Mouse (Mus musculus): ENCODE results near the gene Hoxa11.
A peak's percentile ranks its signal among the peaks of the same experiment; 100 is the strongest.

Gene Hoxa11

GRCm38 (mm10) chr6:52265306-52265912 is 19.8 kb upstream of the Hoxa11 start:
- no peak for DNase-seq

- DNase-seq = no peak
Observed at GRCm38 (mm10) chr6:52264106-52264790, 18.6 kb upstream of the Hoxa11 start.

- DNase-seq = no peak
Observed at GRCm38 (mm10) chr6:52263321-52263585, 17.6 kb upstream of the Hoxa11 start.

GRCm38 (mm10) chr6:52262463-52263320 is 17.1 kb upstream of the Hoxa11 start:
- no peak for DNase-seq

DNA sequence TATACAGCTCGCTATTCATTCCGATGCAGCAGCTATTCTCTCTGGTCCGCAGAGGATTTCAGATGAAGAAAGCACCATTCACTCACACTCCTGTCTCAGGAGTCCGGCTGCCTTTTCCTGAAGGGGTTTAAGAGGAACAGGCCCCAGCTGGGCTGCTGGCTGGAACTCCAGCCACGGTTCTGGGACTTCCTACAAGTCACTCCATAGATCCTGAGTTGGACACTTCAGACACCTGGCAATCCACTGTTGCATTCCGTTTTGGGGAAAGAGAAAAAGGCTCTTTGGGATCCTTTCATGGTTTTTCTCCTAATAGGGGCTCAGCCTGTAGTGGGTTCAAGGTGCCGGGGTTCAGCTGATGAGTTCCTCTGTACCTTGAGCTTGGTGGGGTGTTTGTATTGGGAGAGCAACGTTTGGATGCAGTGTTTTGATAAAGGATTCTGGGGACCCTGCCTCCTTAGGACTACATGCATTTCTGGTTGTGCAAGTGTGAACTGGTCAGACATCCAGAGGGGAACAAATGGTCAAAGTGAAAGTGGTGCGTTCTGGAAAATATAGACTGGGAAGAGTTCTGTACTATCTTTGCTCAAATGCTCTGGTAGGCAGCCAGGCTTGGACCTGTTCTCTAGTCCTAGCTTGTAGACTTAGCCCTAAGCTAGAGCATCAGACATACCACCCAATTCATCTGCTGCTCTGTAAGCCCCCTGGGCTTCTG is 16.3 kb upstream of the Hoxa11 start:
- DNase-seq = no peak

- no peak for DNase-seq
Observed at GRCm38 (mm10) chr6:52260654-52261575, 15.3 kb upstream of the Hoxa11 start, which contains the start of gene Hoxa13. Hoxa13 (minus strand) TSS chr6:52260880.

- no peak for DNase-seq
Observed at GRCm38 (mm10) chr6:52259811-52260261, 14.2 kb upstream of the Hoxa11 start.

- DNase-seq = no peak
Observed at GRCm38 (mm10) chr6:52259081-52259790, 13.6 kb upstream of the Hoxa11 start.

DNA sequence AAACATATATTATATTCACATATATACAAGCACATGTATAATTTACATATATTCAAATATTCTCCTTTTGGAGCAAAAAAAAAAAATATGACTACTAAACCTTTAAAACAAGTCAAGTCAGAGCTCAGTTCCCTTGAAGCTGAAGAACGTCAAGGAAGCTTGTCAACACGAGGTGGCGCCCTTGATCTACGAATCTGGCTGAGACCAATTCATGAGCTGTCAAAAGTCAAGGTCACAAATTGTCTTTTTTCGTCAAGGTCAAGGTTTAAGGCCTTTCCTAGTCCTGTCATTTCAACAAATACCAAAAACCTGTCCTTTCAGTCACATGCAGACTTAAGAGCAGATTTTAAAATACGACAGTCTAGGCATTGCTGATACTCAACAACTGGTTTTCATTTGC is 11.3 kb upstream of the Hoxa11 start:
- DNase-seq = peak; percentile 51

DNA sequence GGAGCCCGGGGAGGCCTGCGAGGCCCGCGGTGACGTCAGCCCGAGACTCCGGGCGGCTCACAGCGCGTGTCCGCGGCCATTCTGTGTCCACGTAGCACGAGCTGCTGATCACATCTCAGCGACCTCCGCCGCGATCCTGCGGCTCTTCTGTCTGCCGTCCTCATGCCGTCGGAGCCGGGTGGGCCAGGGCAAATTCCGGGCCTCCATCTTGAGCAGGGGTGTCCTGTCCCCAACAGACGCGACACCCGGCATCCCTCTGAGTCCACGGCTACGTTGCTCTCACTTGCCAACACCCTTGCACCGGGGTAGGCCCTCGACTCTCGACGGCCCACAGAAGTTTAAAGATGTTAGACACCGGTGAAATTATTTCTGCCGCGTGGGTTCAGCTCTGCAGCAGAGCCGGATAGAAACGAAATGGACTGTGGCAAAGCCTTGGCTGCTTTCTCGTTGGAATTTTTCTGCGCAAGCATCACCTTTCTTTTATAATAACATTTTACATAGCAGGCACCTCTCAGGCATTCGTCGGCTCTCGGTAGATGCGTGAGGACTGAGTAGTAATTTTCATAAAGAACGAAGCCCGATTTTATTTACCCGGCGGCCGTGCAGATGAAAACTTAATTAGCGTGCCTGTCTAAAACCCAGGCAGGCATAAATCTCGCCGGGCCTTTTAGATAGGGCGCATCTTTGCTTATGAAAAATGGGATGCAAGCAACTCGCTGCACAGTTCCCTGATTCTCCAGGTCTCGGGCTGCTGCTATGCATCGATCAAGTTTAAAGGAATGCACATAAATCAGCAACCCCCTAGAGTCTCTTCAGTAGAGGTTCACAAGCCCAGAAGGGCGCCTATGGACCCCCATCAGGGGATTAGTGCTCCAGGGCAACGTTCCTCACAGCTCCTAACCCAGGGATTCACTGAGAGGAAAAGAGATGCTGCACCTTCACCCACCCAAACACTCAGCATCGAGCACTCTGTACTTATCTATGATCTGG is 8.2 kb upstream of the Hoxa11 start:
- DNase-seq = no peak

- no peak for DNase-seq
Observed at GRCm38 (mm10) chr6:52252775-52253376, 7.3 kb upstream of the Hoxa11 start.

- DNase-seq = no peak
Observed at GRCm38 (mm10) chr6:52252016-52252774, 6.6 kb upstream of the Hoxa11 start.

- no peak for DNase-seq
Observed at GRCm38 (mm10) chr6:52251177-52251879, 5.7 kb upstream of the Hoxa11 start.

GRCm38 (mm10) chr6:52249826-52250225 is 4.2 kb upstream of the Hoxa11 start:
- no peak for DNase-seq

- no peak for DNase-seq
Observed at GRCm38 (mm10) chr6:52249415-52249738, 3.8 kb upstream of the Hoxa11 start.

- DNase-seq = no peak
Observed at GRCm38 (mm10) chr6:52248638-52249414, 3.2 kb upstream of the Hoxa11 start.
